Mouse (Mus musculus) v-Abl transformed pro-B cells (cell line): ENCODE results near the gene Ccdc153.

ENCODE experiments used
- in situ Hi-C, 2 experiments: fragments of 400-800 bp; cut with MboI; formaldehyde crosslinking; loops; one replicate each; pipeline ENCODE4 v1.15.1; 2025; ENCODE audit not compliant: unreplicated experiment in 2 of 2

Gene Ccdc153

DNA sequence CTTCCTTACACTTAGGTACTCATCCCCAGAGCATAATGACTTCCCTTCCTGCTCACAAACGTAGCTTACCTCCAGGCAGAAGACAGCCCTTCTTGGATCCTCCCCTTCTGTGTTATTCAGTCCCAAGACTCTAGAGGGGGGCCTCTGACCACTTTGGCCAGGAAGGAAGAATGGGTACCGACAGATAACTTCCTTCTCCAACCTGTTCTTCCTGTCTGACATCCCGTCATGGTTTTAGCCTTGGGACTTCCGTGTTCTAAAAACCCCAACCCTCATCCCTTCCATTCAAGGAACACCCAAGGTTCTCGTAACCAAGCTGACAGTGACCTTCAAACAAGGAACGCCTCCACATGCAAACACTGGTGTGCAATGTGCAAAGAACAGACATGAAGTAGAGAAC lies 28.0 kb downstream of the Ccdc153 start, which contains the start of gene Nlrx1:
TSS of gene Nlrx1 (minus strand) at position 168 of the 400 bp plus-strand sequence.
- in situ Hi-C loops = loop anchor here (5.0 to 25.0 kb wide), 3 partner anchors 141 to 281 kb away; no protein-coding TSS in a partner anchor

GRCm38 (mm10) chr9:44269077-44269476 lies 28.6 kb downstream of the Ccdc153 start:
- in situ Hi-C loops = loop anchor here (5.0 to 25.0 kb wide), 3 partner anchors 142 to 282 kb away; no protein-coding TSS in a partner anchor

GRCm38 (mm10) chr9:44269973-44270372 lies 29.5 kb downstream of the Ccdc153 start:
- in situ Hi-C loops = loop anchor here (5.0 to 25.0 kb wide), 4 partner anchors 143 to 283 kb away; no protein-coding TSS in a partner anchor

GRCm38 (mm10) chr9:44283183-44283582 lies 42.7 kb downstream of the Ccdc153 start:
- in situ Hi-C loops = no loop called here

DNA sequence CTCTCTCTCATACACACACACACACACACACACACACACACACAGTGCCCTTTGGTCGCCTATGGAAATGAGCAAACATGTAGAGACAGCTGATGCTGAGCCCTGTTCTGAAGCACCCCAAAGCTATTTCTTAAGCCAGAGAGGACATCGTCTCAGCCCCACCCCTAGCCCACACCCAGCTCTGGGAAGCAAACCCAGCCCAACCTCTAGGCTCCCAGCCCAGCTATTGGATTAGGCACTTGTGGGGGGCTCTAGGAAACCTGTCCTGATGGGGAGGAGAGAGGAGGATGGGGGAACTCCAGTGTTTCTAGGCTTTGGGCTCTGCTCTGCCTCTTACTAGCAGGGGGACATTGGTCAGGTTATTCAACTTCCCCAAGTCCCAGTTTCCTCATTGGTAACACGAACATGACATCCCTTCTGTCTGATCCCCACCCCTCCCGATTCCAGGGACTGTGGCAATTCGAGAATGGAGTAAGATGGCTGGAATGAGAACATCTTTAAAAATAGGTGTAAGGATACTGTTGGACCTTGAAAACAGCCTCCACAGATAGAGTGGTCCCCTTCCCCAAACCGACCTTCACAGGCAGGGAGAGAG lies 45.9 kb downstream of the Ccdc153 start:
- in situ Hi-C loops = no loop called here

GRCm38 (mm10) chr9:44287003-44287400 lies 46.5 kb downstream of the Ccdc153 start:
- in situ Hi-C loops = no loop called here

DNA sequence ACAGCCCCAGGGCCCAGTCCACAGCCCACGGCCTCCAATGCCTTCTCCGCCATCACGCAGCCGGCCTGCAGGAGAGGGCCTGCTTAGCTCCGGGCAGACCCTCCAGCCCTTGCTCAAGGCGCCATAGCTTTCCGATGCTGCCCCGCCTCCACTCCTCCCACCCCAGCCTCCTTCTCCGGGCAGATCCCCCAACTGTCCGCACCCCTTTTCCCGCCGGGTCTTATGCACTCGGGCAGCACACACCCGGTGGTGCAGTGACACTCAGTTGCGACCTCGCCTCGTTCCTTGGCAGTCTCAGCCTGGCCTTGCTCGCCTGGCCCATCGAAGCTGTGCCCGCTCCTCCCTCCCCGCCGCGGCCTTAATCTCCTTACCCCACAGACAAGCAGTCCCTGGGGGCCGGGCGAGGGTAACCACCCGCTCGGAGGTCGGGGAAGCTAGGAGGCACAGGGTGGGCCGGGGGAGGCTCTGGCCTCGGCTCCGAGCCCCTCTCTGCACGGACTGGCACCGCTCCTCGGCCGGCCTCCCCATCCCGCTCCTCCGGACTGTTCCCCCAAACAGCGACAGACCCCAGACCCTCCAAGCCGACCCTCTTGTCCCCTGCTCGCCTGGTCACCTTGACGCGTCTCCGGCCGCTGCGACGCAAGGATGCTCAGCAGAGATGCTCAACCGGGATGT lies 47.1 kb downstream of the Ccdc153 start:
- in situ Hi-C loops = no loop called here

DNA sequence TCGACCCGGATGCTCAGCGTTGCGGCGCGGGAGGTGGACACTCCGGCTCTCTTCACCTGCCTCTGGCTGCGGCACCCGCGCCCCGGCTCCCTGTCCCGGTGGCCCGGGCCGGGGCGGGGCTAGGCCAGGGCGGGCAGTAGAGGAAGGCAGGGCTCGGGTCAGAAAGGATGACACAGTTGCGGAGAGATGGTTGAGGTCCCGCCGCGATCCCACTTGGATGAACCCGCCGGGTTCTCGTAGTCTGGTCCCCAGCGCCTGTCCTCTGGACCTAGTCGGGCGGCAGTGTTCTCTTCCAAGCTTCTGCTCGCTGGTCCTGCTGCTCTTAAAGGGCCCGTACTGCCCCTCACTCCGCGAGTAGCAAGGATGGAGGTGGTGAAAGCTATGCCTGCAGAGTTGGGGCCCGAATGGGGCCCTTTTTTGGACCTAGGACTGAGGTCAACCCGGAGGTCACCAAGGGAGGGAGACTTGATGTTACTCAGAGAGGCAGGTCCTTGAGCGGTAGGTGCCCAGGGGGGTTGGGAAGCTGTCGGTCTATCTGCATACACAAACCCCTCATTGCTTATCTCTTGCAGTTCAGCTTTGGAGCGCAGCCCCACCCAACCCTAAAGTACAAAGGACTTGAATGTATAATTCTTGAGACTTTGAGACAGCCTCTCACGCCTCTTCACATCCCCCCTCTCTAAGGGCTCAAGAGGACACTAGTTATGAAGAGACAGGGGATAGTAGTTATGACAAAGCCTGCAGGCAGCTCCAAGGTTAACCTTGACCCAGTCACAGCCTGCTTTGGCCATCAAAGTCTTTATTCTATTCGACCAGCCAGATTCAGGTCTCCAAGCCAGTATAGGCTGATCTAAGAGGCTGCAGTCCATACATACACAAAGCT lies 47.8 kb downstream of the Ccdc153 start, which contains the start of gene Abcg4:
TSS of gene Abcg4 (minus strand) at position 540 of the 883 bp plus-strand sequence.
- in situ Hi-C loops = no loop called here

DNA sequence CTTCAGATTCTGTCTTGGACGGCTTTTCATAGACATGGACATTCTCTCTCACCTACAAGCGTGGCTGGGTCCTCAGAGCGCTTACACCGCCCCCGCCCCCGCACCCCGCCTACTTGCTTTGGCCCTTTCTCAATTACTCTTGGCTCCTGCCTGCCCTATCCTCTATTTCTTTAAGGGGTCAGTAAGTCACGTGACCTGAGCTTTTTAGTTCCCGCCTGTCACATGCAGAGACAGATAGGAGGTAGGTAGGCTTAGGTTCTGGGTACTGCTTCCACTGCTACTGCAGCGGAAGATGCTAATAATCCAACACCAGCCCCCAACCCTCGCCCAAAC lies 48.4 kb downstream of the Ccdc153 start:
- in situ Hi-C loops = no loop called here

DNA sequence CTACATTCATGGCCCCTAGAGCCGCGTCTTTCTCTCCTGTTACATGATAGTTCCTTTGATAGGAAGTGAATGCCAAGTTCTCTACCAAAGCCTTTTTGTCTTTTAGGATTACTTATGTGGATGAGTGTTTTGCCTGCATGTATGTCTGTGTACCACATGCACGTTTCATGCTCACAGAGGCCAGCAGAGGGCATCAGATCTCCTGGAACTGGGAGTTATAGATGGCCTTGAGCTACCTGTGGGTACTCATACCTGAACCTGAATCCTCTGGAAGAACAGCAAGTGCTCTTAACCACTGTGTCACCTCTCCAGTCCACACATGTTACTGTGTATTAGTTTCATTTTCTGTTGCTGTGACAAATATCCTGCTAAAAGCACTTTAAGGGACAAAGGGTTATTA lies 52.0 kb downstream of the Ccdc153 start:
- in situ Hi-C loops = loop anchor here in 1 of 2 experiments (5.0 kb wide), 1 partner anchor 65 kb away; no protein-coding TSS in a partner anchor
